Mouse (Mus musculus) heart, postnatal 10 days (tissue): ENCODE data around the gene Carmil1. TPM values are rescaled to one million over a fixed set of nuclear protein-coding genes. Genes with fewer than 3 reads are reported as not detected.

Experiments
- DNase-seq, 2 experiments: peaks; one replicate each; pipeline ENCODE4 v3.0.0; 2021
- intact Hi-C: fragments of 180-260 bp; cut with DNase I; formaldehyde crosslinking; loops from one replicate; pipeline ENCODE4 v1.15.1; 2025
- total RNA-seq, 2 experiments: library from RNA; stranded (reverse); gene quantifications; 2 replicates each; pipeline ENCODE4 v1.2.3; 2021

Carmil1 gene
- total RNA-seq, 2 experiments from 2014 or later = 4.5 to 10.9 TPM

- intact Hi-C loops = no loop called here
- no peak for DNase-seq
Observed at GRCm38 (mm10) chr13:24062770-24063169, 217.8 kb downstream of the Carmil1 start.

DNA sequence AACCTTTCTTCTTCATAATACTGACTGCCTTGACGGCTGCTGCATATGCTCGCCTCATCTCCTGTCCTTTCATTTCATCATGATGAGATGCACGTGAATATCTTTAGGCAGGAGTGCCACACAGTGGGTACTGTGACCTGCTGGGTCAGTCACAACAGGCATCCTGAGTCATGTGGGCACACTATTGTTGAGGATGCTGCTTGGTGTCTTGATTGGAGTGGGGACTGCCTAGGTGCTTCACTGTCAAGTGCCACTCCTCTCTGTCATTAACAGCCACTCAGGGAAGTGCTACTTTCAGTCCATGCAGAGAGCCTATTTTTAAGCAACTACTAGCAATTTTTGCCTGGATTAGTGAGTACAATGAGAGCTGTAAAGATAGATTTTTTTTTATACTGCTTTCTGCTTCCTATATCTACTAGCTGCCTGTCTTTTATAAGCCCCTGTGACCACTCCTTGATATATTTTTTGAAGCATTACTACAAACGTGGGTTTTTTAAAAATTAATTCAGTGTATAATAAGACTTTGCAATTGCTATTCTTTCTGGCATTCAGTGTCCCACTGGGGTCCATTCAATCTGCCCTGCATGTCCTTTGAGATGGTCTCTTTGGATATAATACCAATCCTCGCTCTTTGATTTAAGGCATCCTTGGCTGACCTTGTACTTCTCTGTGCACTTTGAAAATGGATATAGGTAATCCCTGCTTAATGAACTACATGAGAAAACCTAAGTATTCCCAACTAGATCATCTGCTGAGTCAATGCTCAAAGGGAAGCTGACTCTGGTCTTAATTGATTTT, 225.3 kb downstream of the Carmil1 start:
- no peak for DNase-seq
- intact Hi-C loops = no loop called here

- intact Hi-C loops = no loop called here
- DNase-seq = no peak
Observed at GRCm38 (mm10) chr13:24051496-24051895, 229.1 kb downstream of the Carmil1 start.

DNA sequence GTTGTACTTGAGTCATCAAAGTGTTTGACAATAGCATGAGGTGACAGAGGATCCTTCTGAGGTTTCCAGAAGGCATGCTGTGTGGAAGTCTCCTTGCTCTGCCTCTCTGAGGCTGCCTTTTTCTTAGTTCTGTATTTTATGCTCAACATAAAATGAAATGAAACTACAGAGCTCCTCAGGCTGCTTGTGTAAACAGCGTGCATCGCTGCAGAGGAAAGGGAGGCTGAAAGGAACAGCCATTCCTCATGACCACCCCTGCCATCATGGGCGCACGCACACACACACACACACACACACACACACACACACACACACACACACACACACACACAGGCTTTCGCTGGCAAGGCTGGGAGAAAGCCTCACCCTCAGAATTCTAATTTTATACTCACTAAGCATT, 230.3 kb downstream of the Carmil1 start:
- DNase-seq = no peak
- intact Hi-C loops = no loop called here

DNA sequence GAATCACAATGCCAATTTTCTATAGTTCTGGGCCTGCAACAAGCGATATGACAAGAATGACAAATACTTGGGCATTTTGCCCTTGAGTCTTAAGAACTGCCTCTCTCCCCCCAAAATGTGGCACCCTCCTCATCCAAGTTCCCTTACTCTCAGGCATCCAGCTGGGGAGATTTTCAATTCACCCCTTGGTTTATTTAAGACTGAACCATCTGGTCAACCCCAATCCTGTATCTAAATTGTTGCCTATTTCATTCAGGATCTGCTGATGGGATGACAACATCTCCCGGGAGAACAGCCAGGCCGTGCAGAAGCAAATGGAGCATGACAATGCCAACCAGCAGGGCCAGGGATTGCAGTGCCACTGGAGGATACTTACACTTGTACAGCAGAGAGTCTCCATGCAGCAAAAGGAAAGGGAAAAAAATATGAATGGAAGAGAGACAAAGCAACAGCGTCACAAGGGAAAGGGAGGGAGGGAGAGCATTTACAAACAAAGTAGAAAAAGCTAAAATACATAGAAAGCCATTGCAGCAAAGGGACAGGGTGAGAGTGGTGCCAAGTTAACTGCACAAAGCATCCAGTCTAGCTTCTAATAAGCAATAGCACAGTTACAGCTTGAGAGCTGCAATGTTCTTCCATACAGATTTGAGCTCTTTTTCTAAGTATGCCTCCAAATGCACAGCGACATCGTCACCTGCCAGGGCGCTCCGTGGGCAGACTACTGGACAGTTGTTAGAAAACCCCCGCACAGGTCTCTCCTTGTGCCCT, 231.1 kb downstream of the Carmil1 start:
- no peak for DNase-seq
- intact Hi-C loops = no loop called here

DNA sequence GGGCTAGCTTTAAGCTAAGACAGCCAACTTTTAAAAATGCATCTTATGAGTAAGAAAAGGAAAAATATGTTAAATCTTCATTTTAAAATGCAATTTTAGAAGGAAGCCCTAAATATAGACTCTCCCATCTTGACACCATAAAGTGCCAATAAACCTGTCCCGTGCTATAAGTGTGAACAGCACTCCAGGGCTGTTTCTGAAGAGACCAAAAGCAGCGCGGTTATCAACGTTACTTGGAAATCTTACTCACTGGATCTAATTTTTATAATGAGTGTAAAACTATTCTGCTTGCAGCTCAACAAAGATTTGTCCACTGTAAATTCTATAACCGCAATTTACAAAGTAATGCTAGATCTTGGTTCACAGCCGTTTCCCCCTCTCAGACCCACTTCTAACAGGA, 232.0 kb downstream of the Carmil1 start:
- intact Hi-C loops = no loop called here
- no peak for DNase-seq

GRCm38 (mm10) chr13:24045271-24045670, 235.3 kb downstream of the Carmil1 start:
- intact Hi-C loops = no loop called here
- no peak for DNase-seq

DNA sequence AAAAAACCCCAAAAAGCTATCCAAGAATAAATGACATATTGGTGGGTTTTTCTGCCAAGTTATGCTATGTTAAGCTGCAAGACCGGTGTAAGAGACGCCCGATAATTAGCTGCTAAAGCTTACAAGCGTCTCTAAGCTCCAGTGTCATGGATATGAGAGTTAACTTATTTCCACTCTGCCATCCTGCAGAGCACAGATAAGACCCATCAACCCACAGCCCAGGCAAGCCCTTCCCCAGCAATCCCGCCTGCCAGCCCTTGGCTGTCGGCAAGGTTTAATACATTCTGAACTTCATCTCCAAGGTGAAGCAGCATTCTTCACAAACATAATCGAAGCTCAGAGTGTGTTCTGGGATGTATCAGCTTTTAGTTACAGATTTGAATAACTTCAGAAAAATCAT, 240.4 kb downstream of the Carmil1 start:
- DNase-seq = no peak
- intact Hi-C loops = no loop called here

- intact Hi-C loops = no loop called here
Observed at GRCm38 (mm10) chr13:24037502-24037901, 243.1 kb downstream of the Carmil1 start.

GRCm38 (mm10) chr13:24036150-24036549, 244.4 kb downstream of the Carmil1 start:
- intact Hi-C loops = no loop called here
- DNase-seq = no peak

More at GRCm38 (mm10) chr13:24037502-24037901, 243.1 kb downstream of the Carmil1 start:
- DNase-seq = peak in 1 of 2 experiments; percentile 15

DNA sequence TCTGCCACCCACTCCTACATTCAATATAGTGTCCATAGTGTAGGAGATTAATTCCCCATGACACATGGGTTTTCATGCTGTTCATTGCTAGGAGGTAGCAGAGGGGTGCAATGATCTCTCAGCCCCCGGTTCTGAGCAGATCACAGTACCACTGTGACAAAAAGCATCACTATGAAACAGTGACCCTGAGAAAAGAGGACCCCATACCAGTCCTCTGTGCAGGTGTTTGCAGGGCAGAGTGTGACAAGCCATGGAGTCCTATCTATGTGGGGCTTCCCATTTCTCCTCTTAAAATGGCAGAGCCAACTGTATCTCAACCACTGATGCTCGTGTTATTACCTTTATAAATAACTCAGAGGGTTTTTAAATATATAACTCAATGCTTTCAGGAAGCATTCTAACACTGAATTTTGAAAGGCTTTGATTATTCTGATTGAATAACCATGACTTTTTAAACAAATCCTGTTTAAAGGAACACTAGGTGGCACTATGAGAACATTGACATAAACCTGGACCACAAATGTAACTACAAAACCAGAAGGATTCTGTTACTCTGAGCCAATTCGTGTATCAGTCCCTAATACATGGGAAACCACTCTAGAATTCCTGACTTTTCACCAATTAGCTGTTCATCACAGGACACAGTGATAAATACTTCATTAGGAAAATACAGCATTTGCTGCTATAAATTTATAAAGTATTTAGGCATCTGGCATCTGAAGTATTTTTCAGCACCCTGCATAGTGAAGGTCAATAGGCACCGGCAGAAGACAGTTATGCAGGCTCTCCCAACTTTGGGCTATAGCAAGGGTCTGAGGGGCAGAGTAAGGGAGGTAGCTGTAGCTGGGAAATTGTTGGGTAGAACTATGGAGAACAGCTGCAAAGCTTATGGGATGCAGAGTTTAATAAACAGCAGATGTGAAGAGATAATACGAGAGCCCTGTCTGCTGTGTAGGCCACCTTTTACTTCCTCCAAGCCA, 253.1 kb downstream of the Carmil1 start:
- DNase-seq = peak in 1 of 2 experiments; percentile 14
- intact Hi-C loops = loop anchor here (5.0 kb wide), 2 partner anchors 255 to 270 kb away; partner anchors contain the start of gene Carmil1

DNA sequence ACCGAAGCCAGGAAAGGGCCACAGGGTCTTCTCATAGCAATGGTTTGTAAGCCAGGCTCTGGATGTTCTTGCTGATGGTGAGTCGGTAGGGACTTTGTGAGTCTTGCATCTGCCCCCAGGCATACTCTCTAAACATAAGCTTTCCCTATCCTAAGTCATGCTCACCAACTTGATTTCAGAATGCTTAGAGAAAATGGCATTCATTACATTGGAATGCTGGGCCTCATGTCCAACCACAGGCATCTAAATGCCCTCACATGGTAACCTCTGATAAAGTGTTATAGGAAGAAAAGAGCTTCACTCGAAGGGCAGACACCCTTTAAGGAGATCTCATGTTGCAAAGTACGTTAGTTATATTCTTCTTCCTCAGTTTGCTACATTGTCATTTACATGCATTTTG, 262.1 kb downstream of the Carmil1 start:
- no peak for DNase-seq
- intact Hi-C loops = no loop called here

DNA sequence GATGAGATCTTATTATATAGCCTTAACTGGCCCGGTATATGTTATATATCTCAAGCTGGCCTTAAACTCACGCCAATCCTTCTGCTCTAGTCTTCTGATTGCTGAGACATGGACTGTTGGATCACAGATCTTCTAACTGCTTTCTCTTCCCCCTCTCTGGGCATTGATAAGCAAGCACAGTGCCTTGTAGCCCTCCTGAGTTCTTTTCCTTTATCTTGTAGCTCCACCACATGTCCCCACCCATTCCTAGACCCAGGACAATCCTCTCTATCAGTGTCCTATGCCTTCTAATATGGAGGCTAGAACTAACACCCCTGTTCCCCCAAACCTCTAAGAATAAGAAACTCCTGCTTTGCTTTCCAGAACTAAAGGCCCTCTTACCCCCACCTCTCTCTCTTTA, 275.1 kb downstream of the Carmil1 start:
- no peak for DNase-seq
- intact Hi-C loops = no loop called here

DNA sequence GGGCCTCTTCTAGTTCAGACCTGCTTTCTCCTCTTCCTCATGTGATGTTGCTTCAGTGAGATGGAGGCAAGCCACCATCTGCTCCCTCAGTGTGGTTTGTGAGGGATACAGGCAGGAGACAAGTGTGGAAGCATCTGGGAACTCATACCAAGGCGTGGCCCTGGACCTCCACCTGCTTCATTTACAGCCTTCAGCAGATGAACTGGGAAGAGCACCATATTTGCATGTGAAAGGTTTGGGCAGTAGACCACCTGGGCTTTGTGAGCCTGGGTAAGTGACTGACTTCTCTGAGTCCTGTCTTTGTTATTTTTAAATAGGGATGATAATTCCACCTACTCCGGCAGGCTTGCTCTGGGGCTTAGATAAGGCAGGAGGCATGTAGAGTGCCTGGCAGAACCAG, 278.8 kb downstream of the Carmil1 start:
- intact Hi-C loops = no loop called here
- DNase-seq = no peak

DNA sequence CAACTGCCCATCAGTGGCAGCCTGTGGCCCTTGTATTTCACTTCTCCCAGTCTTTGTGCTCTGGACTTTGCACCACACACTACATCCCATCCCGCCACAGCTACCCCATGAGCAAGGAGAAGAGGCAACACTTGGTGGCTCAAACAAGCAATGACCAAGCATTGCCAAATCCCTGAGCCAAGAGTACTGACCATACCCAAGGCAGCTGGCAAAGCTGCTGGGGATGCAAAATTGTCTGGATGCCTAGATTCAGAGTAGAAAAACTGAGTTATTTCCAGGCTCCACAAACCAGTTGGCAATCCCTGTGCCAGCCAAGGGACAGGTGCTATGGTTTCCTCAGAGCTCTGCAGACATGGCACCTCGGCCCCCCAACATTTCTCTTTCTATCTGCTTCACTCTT, 279.5 kb downstream of the Carmil1 start:
- DNase-seq = no peak
- intact Hi-C loops = no loop called here

DNA sequence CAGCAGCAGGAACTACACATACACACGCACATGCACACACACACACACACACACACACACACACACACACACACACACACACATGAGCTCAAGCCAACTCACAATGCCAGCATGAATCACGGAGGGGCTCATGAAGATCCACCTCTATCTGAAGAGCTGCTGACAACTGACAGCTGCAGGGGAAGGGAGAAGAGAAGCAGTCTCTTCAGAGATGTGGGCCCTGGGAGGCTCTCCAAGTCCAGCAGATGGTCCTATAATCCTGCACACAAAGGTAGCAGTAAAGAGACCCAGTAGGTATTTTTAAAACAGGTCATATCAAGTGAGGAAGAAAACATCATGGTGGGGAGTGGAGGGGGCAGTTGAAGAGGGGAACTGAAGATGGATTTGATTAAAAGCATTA, 281.8 kb downstream of the Carmil1 start:
- intact Hi-C loops = no loop called here
- DNase-seq = no peak

GRCm38 (mm10) chr13:23994756-23995155, 285.8 kb downstream of the Carmil1 start:
- no peak for DNase-seq

DNA sequence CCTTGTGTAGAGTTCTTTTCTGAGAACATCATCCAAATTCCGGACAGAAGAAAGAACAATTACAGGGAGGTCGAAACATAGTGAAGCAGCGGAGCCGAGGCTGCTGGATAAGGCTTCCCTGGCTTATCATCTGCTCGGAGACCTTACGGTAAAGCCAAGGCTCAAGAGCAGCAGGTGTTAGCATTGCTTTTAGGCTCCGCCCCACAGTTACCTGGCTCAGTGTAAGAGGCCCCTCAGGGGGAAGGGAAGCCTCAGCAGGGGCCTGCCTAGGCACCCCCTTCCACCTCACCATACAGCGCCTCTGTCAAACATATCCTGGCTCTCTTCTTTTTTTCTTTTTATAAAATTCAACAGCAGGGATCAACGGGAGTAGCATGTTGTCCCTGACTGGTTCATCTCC, 286.6 kb downstream of the Carmil1 start:
- DNase-seq = no peak
- intact Hi-C loops = no loop called here

More at GRCm38 (mm10) chr13:23994756-23995155, 285.8 kb downstream of the Carmil1 start:
- intact Hi-C loops = no loop called here

- intact Hi-C loops = no loop called here
- DNase-seq = peak; percentile 71 to 81
Observed at GRCm38 (mm10) chr13:23990928-23991327, 289.7 kb downstream of the Carmil1 start, which contains the start of gene Scgn. Scgn (minus strand) TSS chr13:23991214.

GRCm38 (mm10) chr13:23990451-23990850, 290.1 kb downstream of the Carmil1 start:
- DNase-seq = no peak
- intact Hi-C loops = no loop called here

GRCm38 (mm10) chr13:23985130-23985529, 295.5 kb downstream of the Carmil1 start:
- no peak for DNase-seq
- intact Hi-C loops = no loop called here
